Mouse (Mus musculus) liver, embryonic 16.5 days (tissue): ENCODE measurements around the gene Pgf. TPM values are rescaled to one million over a fixed set of nuclear protein-coding genes. Genes with fewer than 3 reads are reported as not detected.

Experiments
- ATAC-seq: fragments of 200-750 bp; cut with Nextera tagmentation; 2 replicates; pipeline ENCODE4 v1.8.0; 2017; ENCODE audit warnings: low read depth, mild to moderate bottlenecking, moderate number of reproducible peaks, moderate library complexity
- H3K27ac ChIP-seq: fragments of 300-500 bp; sonication (generic); 2 replicates; pipeline ENCODE4 v1.5.1; 2014; ENCODE audit warnings: mild to moderate bottlenecking, low read length
- H3K27me3 ChIP-seq: fragments of 300-500 bp; sonication (generic); 2 replicates; pipeline ENCODE4 v1.6.1; 2014; ENCODE audit warnings: low read depth, low read length, mixed read lengths; ENCODE audit not compliant: control insufficient read depth, insufficient read depth
- H3K36me3 ChIP-seq: fragments of 300-500 bp; sonication (generic); 2 replicates; pipeline ENCODE4 v1.6.1; 2014; ENCODE audit warnings: mild to moderate bottlenecking; ENCODE audit not compliant: control insufficient read depth, insufficient read depth
- H3K4me1 ChIP-seq: fragments of 300-500 bp; sonication (generic); 2 replicates; pipeline ENCODE4 v1.6.1; 2014; ENCODE audit warnings: low read depth, low read length, mixed read lengths; ENCODE audit not compliant: control insufficient read depth
- H3K4me2 ChIP-seq: fragments of 300-500 bp; sonication (generic); 2 replicates; pipeline ENCODE4 v1.6.1; 2014; ENCODE audit warnings: low read depth, low read length, mixed read lengths
- H3K4me3 ChIP-seq: fragments of 300-500 bp; sonication (generic); 2 replicates; pipeline ENCODE4 v1.5.1; 2014; ENCODE audit warnings: low read depth, mild to moderate bottlenecking, low read length
- H3K9ac ChIP-seq: fragments of 300-500 bp; sonication (generic); 2 replicates; pipeline ENCODE4 v1.6.1; 2014; ENCODE audit warnings: low read depth, low read length
- H3K9me3 ChIP-seq: fragments of 300-500 bp; sonication (generic); replicated peaks from 2 replicates; pipeline ENCODE4 v1.6.1; 2016; ENCODE audit warnings: low read length; ENCODE audit not compliant: control insufficient read depth
- WGBS: fragments of 180-500 bp; shearing (Covaris S2); extraction: QIAGEN DNeasy Blood & Tissue Kit; methylation state at CpG from one replicate; pipeline ENCODE4 v1.1.7; 2014; ENCODE audit not compliant: insufficient replicate concordance; 5-methylcytosine and 5-hydroxymethylcytosine counted together
- polyA plus RNA-seq: library from polyadenylated mRNA; unstranded; fragments of >200 nt; fragmentation: Nextera tagmentation; extraction: Ambion mirVana; gene quantifications from 2 replicates; pipeline ENCODE4 v1.2.1, GENCODE M21; 2015

Pgf gene
- polyA plus RNA-seq, 1 experiment from 2014 or later, result 0.57 TPM

GRCm38 (mm10) chr12:85194623-85195018 is 17.0 kb upstream of the Pgf start:
- no peaks in the 10 kb centered on the region for H3K9me3 ChIP-seq
- WGBS, result 55% methylated on average over 4 of the region's 4 CpGs
- H3K36me3 ChIP-seq, result no peaks in the 10 kb centered on the region
- H3K9ac ChIP-seq, result no peak overlapping the region
- no peaks in the 10 kb centered on the region for H3K27me3 ChIP-seq
- H3K4me1 ChIP-seq, result no peaks in the 10 kb centered on the region
- H3K4me3 ChIP-seq, result no peak overlapping the region
- H3K4me2 ChIP-seq, result no peak overlapping the region
- no peak for ATAC-seq
- H3K27ac ChIP-seq, result no peak overlapping the region

- Histone ChIP-seq H3K27me3 (no peaks in the 10 kb centered on the region), H3K9ac (no peak overlapping the region), H3K4me3 (no peak overlapping the region), H3K4me1 (no peaks in the 10 kb centered on the region), H3K4me2 (no peak overlapping the region), H3K27ac (no peak overlapping the region), H3K9me3 (no peaks in the 10 kb centered on the region), H3K36me3 (no peaks in the 10 kb centered on the region)
- 82% methylated on average over 11 of the region's 11 CpGs for WGBS
- no peak for ATAC-seq
Observed at GRCm38 (mm10) chr12:85193923-85194622, 16.5 kb upstream of the Pgf start.

- H3K9me3 ChIP-seq, result no peaks in the 10 kb centered on the region
- H3K4me1 ChIP-seq, result no peaks in the 10 kb centered on the region
- H3K9ac ChIP-seq, result no peak overlapping the region
- H3K4me2 ChIP-seq, result no peak overlapping the region
- no peak for ATAC-seq
- 68% methylated on average over 10 of the region's 10 CpGs for WGBS
- no peak overlapping the region for H3K27ac ChIP-seq
- no peaks in the 10 kb centered on the region for H3K36me3 ChIP-seq
- H3K27me3 ChIP-seq, result no peaks in the 10 kb centered on the region
- no peak overlapping the region for H3K4me3 ChIP-seq
Observed at GRCm38 (mm10) chr12:85193146-85193545, 15.6 kb upstream of the Pgf start.

GRCm38 (mm10) chr12:85192461-85193108 is 15.0 kb upstream of the Pgf start:
- Histone ChIP-seq H3K4me1 (no peaks in the 10 kb centered on the region), H3K36me3 (no peaks in the 10 kb centered on the region), H3K9me3 (no peaks in the 10 kb centered on the region), H3K4me2 (no peak overlapping the region), H3K27ac (no peak overlapping the region), H3K9ac (no peak overlapping the region), H3K4me3 (no peak overlapping the region), H3K27me3 (no peaks in the 10 kb centered on the region)
- WGBS, result 14% methylated on average over 19 of the region's 19 CpGs
- no peak for ATAC-seq

- ATAC-seq, result no peak
- H3K9ac ChIP-seq, result no peak overlapping the region
- no peaks in the 10 kb centered on the region for H3K4me1 ChIP-seq
- no peak overlapping the region for H3K4me2 ChIP-seq
- H3K36me3 ChIP-seq, result no peaks in the 10 kb centered on the region
- H3K4me3 ChIP-seq, result no peak overlapping the region
- 61% methylated on average over 7 of the region's 7 CpGs for WGBS
- no peaks in the 10 kb centered on the region for H3K9me3 ChIP-seq
- no peaks in the 10 kb centered on the region for H3K27me3 ChIP-seq
- H3K27ac ChIP-seq, result no peak overlapping the region
Observed at GRCm38 (mm10) chr12:85190290-85190689, 12.7 kb upstream of the Pgf start.

- Histone ChIP-seq H3K27me3 (peaks cover 3% of the 10 kb centered on the region; the same call in 1 of the 2 replicates), H3K4me3 (no peak overlapping the region), H3K9me3 (no peaks in the 10 kb centered on the region), H3K4me2 (no peak overlapping the region), H3K4me1 (no peaks in the 10 kb centered on the region), H3K9ac (no peak overlapping the region), H3K36me3 (no peaks in the 10 kb centered on the region), H3K27ac (no peak overlapping the region)
- ATAC-seq, result no peak
- WGBS, result 50% methylated on average over 7 of the region's 7 CpGs
Observed at GRCm38 (mm10) chr12:85186361-85186760, 8.8 kb upstream of the Pgf start.

- Histone ChIP-seq H3K4me1 (no peaks in the 10 kb centered on the region), H3K36me3 (no peaks in the 10 kb centered on the region), H3K9ac (no peak overlapping the region), H3K4me2 (no peak overlapping the region), H3K9me3 (no peaks in the 10 kb centered on the region), H3K27me3 (peaks cover 3% of the 10 kb centered on the region; the same call in 1 of the 2 replicates), H3K27ac (no peak overlapping the region), H3K4me3 (no peak overlapping the region)
- 53% methylated on average over 8 of the region's 8 CpGs for WGBS
- ATAC-seq, result no peak
Observed at GRCm38 (mm10) chr12:85185810-85186209, 8.2 kb upstream of the Pgf start.

GRCm38 (mm10) chr12:85184118-85184517 is 6.5 kb upstream of the Pgf start:
- no peaks in the 10 kb centered on the region for H3K36me3 ChIP-seq
- no peak overlapping the region for H3K9ac ChIP-seq
- peaks cover 3% of the 10 kb centered on the region; the same call in 1 of the 2 replicates for H3K27me3 ChIP-seq
- H3K9me3 ChIP-seq, result no peaks in the 10 kb centered on the region
- H3K4me3 ChIP-seq, result no peak overlapping the region
- no peak overlapping the region for H3K4me2 ChIP-seq
- WGBS, result 60% methylated on average over 5 of the region's 5 CpGs
- no peak for ATAC-seq
- no peaks in the 10 kb centered on the region for H3K4me1 ChIP-seq
- no peak overlapping the region for H3K27ac ChIP-seq

- H3K4me3 ChIP-seq, result no peak overlapping the region
- H3K27me3 ChIP-seq, result peaks cover 3% of the 10 kb centered on the region; the same call in 1 of the 2 replicates
- no peak for ATAC-seq
- 42% methylated on average over 5 of the region's 5 CpGs for WGBS
- no peak overlapping the region for H3K27ac ChIP-seq
- H3K36me3 ChIP-seq, result no peaks in the 10 kb centered on the region
- no peak overlapping the region for H3K4me2 ChIP-seq
- H3K9me3 ChIP-seq, result no peaks in the 10 kb centered on the region
- no peaks in the 10 kb centered on the region for H3K4me1 ChIP-seq
- H3K9ac ChIP-seq, result no peak overlapping the region
Observed at GRCm38 (mm10) chr12:85182898-85183297, 5.3 kb upstream of the Pgf start.
